Mouse (Mus musculus) adrenal gland, postnatal 36 days (tissue): Measurements from ENCODE around the gene Gm28042. TPM values are rescaled to one million over a fixed set of nuclear protein-coding genes. Genes with fewer than 3 reads are reported as not detected.

ENCODE experiments used
- DNase-seq, 2 experiments: peaks; one replicate each; pipeline ENCODE4 v3.0.0; 2021; ENCODE audit warnings: mixed read lengths in 1 of 2
- long read RNA-seq, 2 experiments: library from polyadenylated mRNA; stranded (forward); transcript quantifications; one replicate each; pipeline ENCODE4 v2.0.0; 2021; ENCODE audit warnings: borderline sequencing depth in 2 of 2
- total RNA-seq, 2 experiments: library from RNA; stranded (reverse); gene quantifications; 2 replicates each; pipeline ENCODE4 v1.2.3; 2021

Gene Gm28042
- under 1 TPM; 0.72 to 0.89 TPM for total RNA-seq
- long read RNA-seq, experiment 1, partial matches to known transcripts = 1 of 3 reads
- long read RNA-seq, experiment 1, other reads (novel, unspliced or antisense) = 2 of 3 reads
- long read RNA-seq, experiment 2, partial matches to known transcripts = 0 of 1 reads
- long read RNA-seq, experiment 2, other reads (novel, unspliced or antisense) = 1 of 1 reads

DNA sequence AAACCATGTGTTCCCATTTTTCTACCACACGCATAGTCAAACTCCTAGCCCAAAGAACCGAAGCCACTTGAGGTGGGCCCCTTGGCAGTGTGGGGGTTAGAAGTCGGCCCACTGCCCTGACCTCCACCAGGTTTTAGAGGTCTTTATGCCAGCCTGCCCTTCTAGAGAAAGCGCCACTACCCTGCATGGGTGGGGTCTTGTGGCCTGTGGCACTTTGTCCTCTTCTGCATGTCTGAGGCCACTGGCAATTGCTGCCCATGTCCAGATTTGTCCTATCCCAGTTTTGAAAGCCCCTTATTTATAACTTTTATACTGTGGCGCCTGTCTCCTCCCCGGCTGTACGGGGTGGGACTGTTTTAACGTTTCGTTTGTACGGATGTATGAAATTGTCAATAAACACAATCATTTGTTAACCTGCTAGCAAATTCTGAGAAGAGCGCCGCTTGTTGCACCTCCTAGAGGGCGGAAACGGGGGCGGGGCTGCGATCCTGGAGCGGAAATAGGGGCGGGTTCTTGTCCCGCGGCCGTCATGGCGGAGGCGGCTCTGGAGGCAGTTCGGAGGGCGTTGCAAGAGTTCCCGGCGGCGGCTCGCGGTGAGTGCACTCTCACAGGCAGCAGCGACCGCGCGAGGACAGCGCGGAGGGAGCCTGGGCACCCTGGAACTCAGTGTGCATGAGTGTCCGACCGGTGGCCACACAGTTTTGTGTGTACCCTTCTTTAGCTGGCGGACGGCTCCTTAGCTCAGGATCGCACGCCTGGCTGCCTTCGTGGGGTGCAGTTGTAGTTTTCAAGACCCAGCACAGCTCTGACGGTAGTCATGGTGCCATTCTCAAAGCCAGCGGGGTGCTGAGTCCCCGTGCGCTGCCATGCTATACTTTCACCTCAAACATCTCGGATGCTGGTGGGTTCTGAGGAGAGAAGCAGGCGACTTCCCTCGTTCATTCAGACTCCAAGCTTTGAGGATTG, at the start of gene Gm28042, which contains the start of gene Jmjd7:
Gm28042 (plus strand) TSS at position 510 of the 966 bp plus-strand sequence.
Jmjd7 (plus strand) TSS at position 500 of the 966 bp plus-strand sequence.
- DNase-seq = peak; percentile 97

DNA sequence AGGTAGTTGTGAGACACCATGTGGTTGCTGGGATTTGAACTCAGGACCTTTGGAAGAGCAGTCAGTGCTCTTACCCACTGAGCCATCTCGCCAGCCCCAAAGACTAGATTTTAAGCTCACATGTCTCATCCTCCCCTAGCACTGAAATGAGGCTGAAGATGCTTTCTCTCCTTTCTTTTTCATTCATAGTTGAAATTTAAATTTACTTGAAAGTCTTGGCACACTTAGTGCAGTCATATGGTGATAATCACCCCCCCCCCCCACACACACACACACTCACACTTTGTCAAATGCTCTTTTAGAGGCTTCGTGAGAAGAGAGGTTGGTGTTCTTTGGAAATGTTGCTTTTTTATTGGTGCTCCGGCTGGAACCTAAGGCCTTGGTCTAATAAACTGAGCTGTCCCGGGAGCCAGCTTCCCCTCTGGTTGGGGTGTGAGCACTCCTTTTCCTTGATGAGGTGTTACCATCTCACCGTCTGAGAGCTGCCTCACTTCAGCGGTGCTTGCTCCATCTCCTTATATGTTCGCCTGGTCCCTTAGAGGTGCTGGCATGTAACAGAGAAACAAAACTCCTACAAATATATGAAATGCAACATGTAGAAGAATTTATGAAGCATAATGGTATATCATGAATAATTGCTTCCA, 46.8 kb upstream of the Gm28042 start:
- no peak for DNase-seq

DNA sequence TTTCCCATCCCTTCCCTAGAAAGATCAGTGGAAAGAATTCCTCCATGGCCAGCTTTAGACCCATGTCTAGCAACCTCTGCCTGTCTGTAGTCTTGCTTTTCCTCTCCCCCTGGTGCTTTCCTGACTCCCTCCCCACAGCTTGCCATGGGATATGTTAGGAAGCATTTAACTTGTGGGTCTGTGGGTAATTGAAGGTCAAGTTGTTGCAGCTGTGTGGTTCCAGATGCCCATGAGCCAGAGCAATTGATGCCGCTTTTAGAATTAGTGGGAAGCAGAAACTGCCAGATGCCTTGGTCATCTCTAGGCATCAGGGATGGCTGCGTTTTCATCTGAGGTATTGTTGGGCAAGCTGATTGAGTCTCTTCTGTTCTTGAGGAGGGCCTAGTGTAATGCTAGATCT, 45.7 kb upstream of the Gm28042 start:
- no peak for DNase-seq

DNA sequence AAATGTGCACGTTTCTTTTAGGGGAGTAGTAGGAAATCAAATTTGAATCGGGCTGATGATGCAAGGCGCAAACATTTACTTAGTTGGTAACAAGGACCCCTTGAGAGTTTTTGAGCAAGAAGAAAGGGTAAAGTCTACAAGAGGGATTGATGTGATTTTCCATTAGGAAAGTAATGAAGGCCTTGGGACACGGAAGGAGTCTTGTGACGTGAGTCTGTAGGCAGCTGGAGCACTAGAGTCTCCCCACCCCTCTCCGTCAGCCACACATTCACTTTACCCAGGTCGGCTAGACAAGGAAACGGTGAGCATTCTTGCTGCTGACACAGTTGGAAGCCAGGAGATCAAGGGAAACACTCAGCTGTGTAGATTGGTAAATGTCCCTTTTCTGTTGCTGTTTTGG, 41.4 kb upstream of the Gm28042 start:
- no peak for DNase-seq

- DNase-seq = no peak
Measured at GRCm38 (mm10) chr2:119986369-119986768, 40.9 kb upstream of the Gm28042 start.

GRCm38 (mm10) chr2:119987441-119987840, 39.9 kb upstream of the Gm28042 start:
- DNase-seq = no peak

- no peak for DNase-seq
Measured at GRCm38 (mm10) chr2:119988952-119989351, 38.3 kb upstream of the Gm28042 start.

GRCm38 (mm10) chr2:119990881-119991280, 36.4 kb upstream of the Gm28042 start:
- no peak for DNase-seq

GRCm38 (mm10) chr2:119992349-119992748, 34.9 kb upstream of the Gm28042 start:
- DNase-seq = no peak

- no peak for DNase-seq
Measured at GRCm38 (mm10) chr2:119993515-119993914, 33.8 kb upstream of the Gm28042 start.

DNA sequence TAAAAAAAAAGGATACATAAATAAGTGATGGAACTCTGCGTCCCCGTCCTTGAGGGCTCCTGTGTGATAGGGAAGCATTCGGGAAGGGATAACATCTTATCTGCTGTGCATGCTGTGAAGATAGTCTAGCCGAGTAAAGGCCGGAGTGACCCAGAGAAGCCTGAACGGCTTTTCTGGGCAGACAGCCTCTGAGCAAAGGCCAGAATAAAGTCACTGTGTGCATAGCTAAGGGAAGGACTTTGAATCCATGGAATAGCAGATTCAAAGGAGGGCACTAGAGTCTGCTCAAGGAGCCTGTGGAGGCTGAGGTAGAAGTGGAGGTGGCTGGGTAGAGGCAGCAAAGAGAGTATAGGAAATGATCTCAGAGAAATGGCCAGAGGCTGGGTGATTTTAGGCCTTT, 32.5 kb upstream of the Gm28042 start:
- no peak for DNase-seq

DNA sequence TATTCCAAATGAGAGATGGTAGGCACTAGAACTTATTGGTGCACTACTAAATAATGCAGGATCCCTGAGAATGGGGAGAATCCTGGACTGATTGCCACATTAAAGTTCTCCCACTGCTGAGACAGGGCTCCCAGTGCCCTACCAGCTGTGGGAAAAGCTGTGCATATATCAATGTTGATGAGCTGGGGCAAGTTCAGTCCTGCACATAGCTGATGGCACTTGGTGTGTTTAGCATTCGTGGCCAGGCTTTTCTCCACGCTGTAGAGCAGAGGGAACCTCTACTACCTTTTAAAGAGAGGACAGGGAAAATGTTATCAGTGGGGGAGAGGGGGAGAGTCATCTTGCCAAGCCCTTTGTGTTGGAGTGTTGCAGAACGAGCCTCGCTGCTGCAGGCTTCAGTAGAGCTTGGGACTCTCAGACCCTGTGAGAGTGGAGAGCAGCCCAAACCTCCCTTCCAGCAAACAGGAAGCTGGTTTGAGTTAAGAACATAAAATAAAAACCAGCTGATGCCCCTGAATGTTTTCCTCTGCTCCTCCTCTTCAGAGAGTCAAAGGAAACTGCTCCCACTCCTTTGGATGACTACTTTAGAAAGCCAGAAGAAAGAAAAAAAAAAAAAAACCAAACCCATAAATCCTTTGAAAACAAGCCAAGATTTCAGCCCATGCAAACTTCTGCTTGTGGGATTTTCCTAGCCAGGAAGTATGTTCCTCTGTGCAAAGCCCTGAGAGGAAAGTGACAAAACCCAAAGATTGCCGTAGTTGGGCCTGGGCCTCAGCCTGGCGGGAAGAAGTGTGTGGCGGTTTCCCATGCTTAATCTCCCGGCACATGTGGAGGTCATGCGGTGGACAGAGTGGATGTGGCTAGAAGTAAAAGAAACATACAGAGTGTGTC, 31.7 kb upstream of the Gm28042 start:
- DNase-seq = no peak

DNA sequence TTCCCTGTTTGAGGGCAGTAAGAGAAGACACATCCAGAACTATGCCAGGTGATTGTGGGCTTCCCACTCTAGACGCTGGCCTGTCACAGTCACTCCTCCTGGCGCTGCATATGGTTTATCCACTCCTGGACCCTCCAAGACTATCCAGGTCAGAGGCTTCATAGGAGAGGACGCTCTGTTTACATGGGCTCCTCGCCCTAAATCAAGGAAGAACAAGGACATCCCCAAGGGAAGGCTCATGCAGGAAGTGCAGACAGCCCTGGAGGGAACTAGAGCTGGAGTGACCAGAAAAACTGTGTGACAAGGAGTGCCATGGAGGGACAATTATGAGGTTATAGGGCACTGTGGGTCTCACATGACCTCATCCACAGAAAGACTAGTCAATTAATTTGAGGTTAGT, 29.9 kb upstream of the Gm28042 start:
- no peak for DNase-seq

- DNase-seq = no peak
Measured at GRCm38 (mm10) chr2:119999731-120000130, 27.6 kb upstream of the Gm28042 start.

DNA sequence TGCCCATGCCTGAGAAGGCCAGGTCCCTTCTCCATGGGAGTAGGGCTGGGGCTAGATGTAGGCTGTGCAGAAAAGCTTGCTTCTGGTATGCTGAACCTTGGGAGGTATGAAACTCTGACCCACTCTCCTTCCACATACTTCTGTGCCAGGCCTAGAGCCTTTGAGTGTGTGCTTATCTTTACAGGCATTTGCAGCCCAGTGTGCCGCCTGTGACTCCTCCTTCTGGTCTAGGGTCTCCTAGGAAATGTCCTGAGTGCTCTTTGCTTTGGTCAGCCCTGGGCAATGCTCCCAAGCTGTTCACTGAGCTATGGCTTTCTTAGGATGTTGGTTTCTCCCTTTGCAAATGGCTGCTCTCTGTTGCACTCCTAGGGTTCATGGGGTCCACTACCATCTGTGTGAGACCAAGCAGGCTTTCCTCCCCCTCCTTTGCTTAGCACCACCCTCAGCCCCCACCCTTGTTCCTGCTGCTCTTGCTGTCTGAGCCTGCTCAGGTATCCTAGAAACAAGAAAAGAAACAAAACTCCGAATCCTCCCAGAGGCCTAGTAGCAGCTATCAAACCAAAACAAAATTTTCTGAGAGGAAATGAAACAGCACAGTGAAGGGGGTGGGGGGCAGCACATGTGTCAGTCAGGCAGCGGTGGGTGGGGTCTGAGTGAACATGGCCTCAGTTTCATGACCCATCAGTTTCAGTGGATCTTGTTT, 26.3 kb upstream of the Gm28042 start:
- no peak for DNase-seq

- no peak for DNase-seq
Measured at GRCm38 (mm10) chr2:120001956-120002355, 25.3 kb upstream of the Gm28042 start.

DNA sequence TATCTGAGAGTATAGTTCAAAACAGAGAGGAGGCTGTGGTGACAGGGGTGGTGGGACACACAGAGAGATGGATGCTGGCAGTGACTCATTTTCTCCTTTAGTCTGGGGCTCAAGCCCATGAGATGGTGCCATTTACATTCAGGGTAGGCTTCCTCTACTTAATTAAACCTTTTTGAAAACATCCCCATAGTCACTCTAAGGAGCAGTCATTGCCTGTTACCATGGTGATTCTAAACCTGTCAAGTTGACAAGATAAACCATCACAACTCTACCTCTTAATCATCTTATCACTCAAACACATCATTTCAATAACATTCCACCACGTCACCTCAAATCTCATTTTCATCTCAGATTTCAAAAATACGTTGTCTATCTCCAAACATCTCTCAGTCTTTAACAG, 23.3 kb upstream of the Gm28042 start:
- DNase-seq = no peak

DNA sequence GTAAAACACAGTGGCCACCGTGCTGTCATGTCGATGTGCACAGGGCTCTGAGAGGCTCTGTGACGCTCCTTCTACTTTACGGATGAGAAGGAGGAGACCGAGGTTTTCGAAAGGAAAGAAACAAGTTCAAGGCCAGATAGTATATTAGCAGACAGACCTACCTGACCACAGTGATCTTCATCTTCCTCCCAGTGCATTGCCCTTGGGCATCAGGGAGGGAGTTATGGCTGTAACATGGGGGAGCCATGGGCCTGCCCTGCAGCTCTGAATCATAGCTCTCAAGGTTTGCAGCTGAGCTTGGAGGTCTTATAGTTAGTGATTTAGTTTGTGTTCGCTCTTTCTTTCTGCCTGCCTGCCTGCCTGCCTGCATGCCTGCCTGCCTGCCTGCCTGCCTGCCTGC, 20.6 kb upstream of the Gm28042 start:
- DNase-seq = peak; percentile 41 to 47

- DNase-seq = peak; percentile 56 to 76
Measured at GRCm38 (mm10) chr2:120007680-120008210, 19.5 kb upstream of the Gm28042 start.

DNA sequence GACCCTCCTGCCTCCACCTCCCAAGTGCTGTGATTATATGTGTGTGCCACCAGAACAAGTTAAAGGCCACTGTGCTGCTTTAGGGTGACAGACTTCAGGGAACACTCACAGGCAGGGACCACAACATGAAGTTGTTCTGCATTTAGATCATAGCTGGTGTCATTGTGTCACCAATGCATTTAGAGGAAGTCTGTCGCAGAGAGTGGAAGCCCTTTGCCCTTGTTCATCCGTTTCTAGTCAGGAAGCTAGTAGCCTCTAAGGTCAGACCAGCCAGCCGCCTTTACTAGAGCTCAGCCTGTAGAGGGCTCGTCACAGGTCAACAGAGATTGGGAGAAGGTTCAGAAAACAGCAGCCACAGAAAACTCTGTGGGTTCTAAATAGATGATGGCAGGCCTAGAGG, 18.6 kb upstream of the Gm28042 start:
- no peak for DNase-seq
